Mouse (Mus musculus): Measurements from ENCODE around the gene Rsl1d1. TPM values are rescaled to one million over a fixed set of nuclear protein-coding genes. Genes with fewer than 3 reads are reported as not detected.
A peak's percentile ranks its signal among the peaks of the same experiment; 100 is the strongest.
"Not testable (repeated sequence)": the region's sequence is repeated elsewhere in the genome, so short reads cannot be mapped to it uniquely, and the experiment has no call there.

The Rsl1d1 gene
- polyA plus RNA-seq, 1 experiment from 2014 or later, result 191 TPM

DNA sequence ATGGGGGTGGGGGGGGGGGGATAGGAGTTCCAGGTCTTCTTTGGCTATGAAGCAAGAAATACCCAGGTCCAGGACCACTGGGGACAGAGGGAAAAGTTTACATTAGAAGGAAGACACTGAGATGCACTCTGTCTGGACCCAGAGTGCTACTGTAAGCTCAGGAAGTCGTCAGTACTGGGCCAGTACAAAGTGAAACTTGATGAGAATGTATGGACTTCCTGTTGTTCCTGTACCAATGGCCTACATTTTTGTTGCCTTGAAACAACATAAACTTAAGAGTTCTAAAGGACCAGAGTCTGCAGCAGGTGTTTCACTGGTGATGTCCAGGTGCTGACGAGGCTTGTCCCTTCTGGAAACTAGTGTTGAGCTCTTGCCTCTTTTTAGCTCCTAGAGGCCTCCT, 25.7 kb downstream of the Rsl1d1 start:
- Histone ChIP-seq H3K9ac (no peak overlapping the region), H3K36me3 (no peaks in the 10 kb centered on the region), H3K9me3 (no peaks in the 10 kb centered on the region), H3K27ac (no peak overlapping the region), H3K4me1 (peaks cover 22% of the 10 kb centered on the region; the same call in 1 of the 2 replicates), H3K4me3 (no peak overlapping the region), H3K4me2 (replicated peaks) (peak overlapping the region; percentile 88), H3K27me3 (replicated peaks) (no peaks in the 10 kb centered on the region)
- ATAC-seq (ENCODE audit: low FRiP score, low read depth), result no peak
- 69% methylated on average over 2 of the region's 2 CpGs for WGBS

DNA sequence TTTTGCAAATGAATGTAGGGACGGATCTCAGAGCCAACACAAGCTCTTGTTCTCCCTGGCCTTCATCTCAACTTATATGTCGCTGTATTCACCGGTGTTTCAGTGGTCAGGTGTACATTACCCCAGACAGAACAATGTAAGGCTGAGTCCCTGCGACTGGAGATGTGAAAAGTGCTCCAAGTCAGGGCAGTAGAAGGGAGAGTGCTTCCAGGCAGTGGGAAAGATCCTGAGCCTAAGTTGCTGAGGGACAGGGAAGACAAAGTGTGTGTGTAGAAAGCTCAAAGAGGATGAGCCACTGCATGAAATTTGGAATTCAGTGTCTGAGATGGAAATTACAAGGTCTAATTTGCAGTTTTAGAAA, 26.3 kb downstream of the Rsl1d1 start:
- Histone ChIP-seq H3K9ac (peak overlapping the region; percentile 88; the same call in 1 of the 2 replicates), H3K27me3 (replicated peaks) (no peaks in the 10 kb centered on the region), H3K36me3 (no peaks in the 10 kb centered on the region), H3K9me3 (no peaks in the 10 kb centered on the region), H3K4me1 (peaks cover 22% of the 10 kb centered on the region; the same call in 1 of the 2 replicates), H3K27ac (no peak overlapping the region), H3K4me3 (peak overlapping the region; percentile 86), H3K4me2 (replicated peaks) (peak overlapping the region; percentile 88)
- WGBS, result 7% methylated on average over 4 of the region's 4 CpGs
- peak; percentile 0; the same call in 1 of the 2 replicates for ATAC-seq (ENCODE audit: low FRiP score, low read depth)

DNA sequence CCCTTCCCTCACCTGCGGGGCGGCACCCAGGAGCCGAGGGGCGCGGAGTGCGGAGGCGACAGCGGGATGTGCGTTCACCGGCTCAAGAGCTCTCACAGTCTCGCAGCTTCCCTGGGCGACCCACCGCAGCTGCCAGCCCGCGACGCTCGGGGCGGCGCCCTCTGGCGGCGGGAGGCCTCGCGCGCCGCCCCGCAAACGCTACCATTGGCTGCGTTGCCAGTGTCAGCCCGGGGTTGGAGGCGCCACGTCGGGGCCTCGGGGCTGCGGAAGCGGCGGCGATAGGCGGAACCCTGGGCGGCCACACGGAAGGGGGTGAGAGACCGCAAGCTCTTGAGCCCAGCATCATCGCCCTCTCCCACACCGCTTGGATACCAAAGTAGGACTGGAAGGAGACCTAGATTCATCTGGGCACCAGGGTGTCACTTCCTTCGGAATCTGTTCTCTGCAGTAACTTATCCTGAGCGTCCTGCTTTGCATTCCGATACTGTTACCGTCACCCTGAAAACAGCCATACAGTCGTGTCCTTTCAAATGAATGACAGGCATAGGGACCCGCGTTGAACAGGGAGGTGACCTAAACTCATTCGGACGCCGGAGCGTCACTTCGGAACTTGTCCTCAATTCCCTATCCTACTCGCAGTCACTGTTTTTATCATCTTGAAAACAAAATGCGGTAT, 26.8 kb downstream of the Rsl1d1 start, which contains the start of gene Zc3h7a:
Gene Zc3h7a, minus strand, starts transcription at position 186 of the 676 bp plus-strand sequence.
- under 1% methylated on average over 57 of the region's 57 CpGs for WGBS
- Histone ChIP-seq H3K9ac (peak within 1 kb of the TSS; percentile 88), H3K4me3 (peak within 1 kb of the TSS; percentile 86), H3K4me1 (peaks cover 22% of the 10 kb centered on the region; the same call in 1 of the 2 replicates), H3K27ac (peak within 1 kb of the TSS; percentile 77), H3K27me3 (replicated peaks) (no peaks in the 10 kb centered on the region), H3K9me3 (no peaks in the 10 kb centered on the region), H3K36me3 (no peaks in the 10 kb centered on the region), H3K4me2 (replicated peaks) (peak within 1 kb of the TSS; percentile 88)
- peak; percentile 94 for ATAC-seq (ENCODE audit: low FRiP score, low read depth)

DNA sequence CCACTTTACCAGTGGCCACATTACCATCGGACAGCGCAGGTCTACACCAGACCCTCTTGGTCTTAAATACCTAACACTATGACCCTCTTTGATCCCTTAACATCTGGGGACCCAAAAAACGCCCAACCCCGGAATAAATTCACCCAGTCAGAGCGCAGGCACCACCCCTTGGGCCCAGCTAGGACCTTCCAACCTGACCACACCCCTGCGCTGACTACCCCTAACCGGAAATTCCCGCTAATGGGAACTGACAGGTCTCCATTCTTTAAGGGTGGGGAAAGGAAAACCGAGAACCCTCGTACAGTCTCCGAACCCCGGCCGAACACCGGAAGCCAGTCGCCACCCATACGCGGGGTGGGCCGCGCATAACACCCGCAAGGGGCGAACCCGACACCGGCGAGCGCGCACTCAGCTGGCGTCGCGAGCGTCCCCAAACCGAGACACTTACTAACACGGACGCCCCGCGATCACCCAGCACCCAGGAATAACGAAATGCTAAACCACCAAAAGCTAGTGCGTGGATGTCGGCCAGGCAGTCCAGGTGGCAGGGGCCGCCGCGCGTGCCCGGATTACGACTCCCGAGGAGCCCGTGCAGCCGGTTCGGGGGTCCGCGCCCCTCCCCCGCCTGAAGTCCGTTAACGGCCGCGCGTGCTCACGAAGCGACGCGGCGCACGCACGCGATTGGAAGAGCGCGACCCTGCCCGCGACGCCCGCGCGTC, 27.5 kb downstream of the Rsl1d1 start:
- Histone ChIP-seq H3K4me1 (peaks cover 22% of the 10 kb centered on the region; the same call in 1 of the 2 replicates), H3K4me3 (peak overlapping the region; percentile 86), H3K9ac (peak overlapping the region; percentile 88), H3K27me3 (replicated peaks) (no peaks in the 10 kb centered on the region), H3K4me2 (replicated peaks) (peak overlapping the region; percentile 88), H3K36me3 (no peaks in the 10 kb centered on the region), H3K9me3 (no peaks in the 10 kb centered on the region), H3K27ac (peak overlapping the region; percentile 77)
- under 1% methylated on average over 72 of the region's 72 CpGs for WGBS
- ATAC-seq (ENCODE audit: low FRiP score, low read depth), result peak; percentile 64

DNA sequence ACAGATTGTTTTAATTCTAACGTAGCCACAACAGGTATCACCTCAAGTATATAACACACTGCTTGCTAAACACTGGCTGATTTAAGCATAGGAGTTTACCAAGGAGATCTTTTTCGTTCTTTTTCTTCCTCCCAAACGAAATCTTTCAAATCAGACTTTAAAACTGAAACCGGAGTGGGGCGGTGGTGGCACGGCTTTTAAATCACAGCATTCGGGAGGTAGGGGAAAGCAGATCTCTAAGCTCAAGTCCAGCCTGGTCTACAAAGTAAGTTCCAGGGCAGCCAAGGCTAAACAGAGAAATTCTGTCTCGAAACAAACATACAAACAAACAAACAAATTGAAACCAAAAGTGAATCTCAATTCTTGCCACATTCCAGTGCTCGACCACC, 28.0 kb downstream of the Rsl1d1 start:
- Histone ChIP-seq H3K9ac (peak overlapping the region; percentile 88), H3K4me1 (peaks cover 22% of the 10 kb centered on the region; the same call in 1 of the 2 replicates), H3K36me3 (no peaks in the 10 kb centered on the region), H3K27me3 (replicated peaks) (no peaks in the 10 kb centered on the region), H3K4me3 (peak overlapping the region; percentile 86), H3K4me2 (replicated peaks) (peak overlapping the region; percentile 88), H3K27ac (no peak overlapping the region), H3K9me3 (no peaks in the 10 kb centered on the region)
- 14% methylated on average over 9 of the region's 9 CpGs for WGBS
- no peak for ATAC-seq (ENCODE audit: low FRiP score, low read depth)

DNA sequence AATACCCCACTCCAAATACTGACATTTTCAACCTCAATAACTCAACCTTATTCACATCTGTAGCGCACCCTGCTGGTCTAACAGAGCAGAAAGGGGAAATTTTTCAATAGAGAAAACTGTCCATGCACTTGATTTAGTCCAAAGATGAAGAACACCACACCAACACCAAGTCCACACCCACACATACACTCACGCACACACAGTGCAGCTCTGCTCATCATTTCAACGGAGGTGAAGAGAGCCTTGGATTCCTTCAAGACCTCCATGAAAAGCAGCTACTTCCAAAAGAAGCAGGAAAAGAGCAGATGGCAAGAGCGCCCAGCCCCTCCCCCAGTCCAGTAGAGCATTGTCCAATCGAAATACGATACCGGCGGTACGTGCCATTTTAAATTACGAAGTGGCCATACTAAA, 28.5 kb downstream of the Rsl1d1 start:
- Histone ChIP-seq H3K27me3 (replicated peaks) (no peaks in the 10 kb centered on the region), H3K4me1 (peaks cover 22% of the 10 kb centered on the region; the same call in 1 of the 2 replicates), H3K4me3 (peak overlapping the region; percentile 86), H3K27ac (no peak overlapping the region), H3K9ac (peak overlapping the region; percentile 88; the same call in 1 of the 2 replicates), H3K9me3 (no peaks in the 10 kb centered on the region), H3K36me3 (no peaks in the 10 kb centered on the region), H3K4me2 (replicated peaks) (peak overlapping the region; percentile 88)
- whole genome bisulfite sequencing, result 11% methylated on average over 10 of the region's 10 CpGs
- ATAC-seq (ENCODE audit: low FRiP score, low read depth), result no peak

DNA sequence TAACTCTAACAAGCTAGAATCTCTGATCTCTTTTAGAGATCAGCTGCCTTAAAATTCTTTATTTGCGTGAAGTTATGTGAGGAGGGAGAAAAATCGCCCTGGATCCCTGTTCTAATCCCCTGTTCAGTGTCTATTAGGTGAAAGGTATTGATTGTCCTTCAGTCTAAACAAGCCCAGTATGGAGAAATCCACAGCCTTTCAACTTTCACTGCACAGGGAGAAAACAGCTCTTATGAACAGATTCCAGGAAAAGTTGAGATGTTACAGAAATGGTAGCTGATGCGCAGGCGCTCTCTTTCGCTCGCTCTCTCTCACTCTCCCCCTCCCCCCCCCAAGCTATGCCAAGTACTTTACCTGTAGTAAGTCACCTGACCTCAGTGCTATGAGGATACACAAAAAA, 31.5 kb downstream of the Rsl1d1 start:
- no peaks in the 10 kb centered on the region for H3K27me3 ChIP-seq (replicated peaks)

DNA sequence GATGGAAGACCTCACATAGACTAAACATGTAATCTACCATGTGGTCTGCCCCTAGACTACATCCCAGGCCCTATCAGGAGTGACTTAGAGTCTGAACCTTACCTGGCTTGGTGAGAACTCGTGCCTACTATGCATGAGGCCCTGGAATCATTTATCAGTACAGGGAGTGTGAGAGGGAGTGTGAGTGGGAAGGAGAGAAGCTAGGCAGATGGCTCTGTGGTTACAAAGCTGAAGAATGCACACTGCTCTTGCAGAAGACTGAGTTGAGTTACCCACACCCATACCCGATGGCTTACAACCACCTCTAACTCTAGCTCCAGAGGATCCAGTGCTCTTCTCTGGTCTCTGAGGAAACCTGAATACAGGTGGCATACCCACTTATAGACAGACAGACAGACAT, 36.7 kb downstream of the Rsl1d1 start:
- Histone ChIP-seq H3K9me3 (no peaks in the 10 kb centered on the region), H3K4me1 (no peaks in the 10 kb centered on the region), H3K36me3 (peaks cover 15% of the 10 kb centered on the region), H3K4me3 (no peak overlapping the region), H3K9ac (no peak overlapping the region), H3K27ac (no peak overlapping the region), H3K4me2 (replicated peaks) (no peak overlapping the region), H3K27me3 (replicated peaks) (no peaks in the 10 kb centered on the region)
- WGBS, result 94% methylated on average over 2 of the region's 2 CpGs
- ATAC-seq (ENCODE audit: low FRiP score, low read depth), result no peak

More for the DNA sequence above, 31.5 kb downstream of the Rsl1d1 start:
- H3K4me2 ChIP-seq (replicated peaks), result no peak overlapping the region
- 94% methylated on average over 6 of the region's 6 CpGs for WGBS
- H3K27ac ChIP-seq, result no peak overlapping the region
- no peaks in the 10 kb centered on the region for H3K9me3 ChIP-seq
- no peak overlapping the region for H3K9ac ChIP-seq
- no peaks in the 10 kb centered on the region for H3K36me3 ChIP-seq
- ATAC-seq (ENCODE audit: low FRiP score, low read depth), result no peak
- no peak overlapping the region for H3K4me3 ChIP-seq
- H3K4me1 ChIP-seq, result peaks cover 19% of the 10 kb centered on the region; the same call in 1 of the 2 replicates

DNA sequence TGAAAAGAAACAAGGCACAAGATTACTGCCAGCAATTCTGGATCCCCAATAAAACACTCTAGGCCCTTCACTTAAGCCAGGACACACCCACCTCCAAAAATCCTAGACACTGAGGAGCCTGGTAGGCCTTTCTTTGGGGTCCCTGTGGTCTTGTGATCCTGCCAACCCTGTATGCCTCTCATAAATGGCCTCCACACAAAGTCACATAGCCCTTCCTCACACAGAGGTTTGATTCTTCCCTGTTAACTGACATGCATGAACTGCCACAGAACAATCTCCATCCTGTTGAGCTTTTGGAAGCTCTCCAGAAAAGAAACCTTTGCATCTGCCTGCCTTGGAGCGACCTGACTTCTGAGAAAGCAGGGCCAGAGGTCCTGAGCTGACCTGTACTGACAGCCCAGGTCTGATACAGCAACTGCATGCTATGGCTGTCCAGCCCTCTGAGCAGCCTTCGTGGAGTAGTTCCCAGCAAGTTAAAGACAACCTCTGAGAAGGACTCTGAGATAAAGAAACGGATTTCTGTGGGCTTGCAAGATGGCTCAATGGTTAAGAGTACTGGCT, 38.4 kb downstream of the Rsl1d1 start:
- H3K9ac ChIP-seq, result no peak overlapping the region
- no peak for ATAC-seq (ENCODE audit: low FRiP score, low read depth)
- H3K9me3 ChIP-seq, result no peaks in the 10 kb centered on the region
- peaks cover 17% of the 10 kb centered on the region for H3K36me3 ChIP-seq
- H3K4me3 ChIP-seq, result no peak overlapping the region
- no peaks in the 10 kb centered on the region for H3K27me3 ChIP-seq (replicated peaks)
- H3K4me1 ChIP-seq, result no peaks in the 10 kb centered on the region
- H3K4me2 ChIP-seq (replicated peaks), result no peak overlapping the region
- WGBS, result 81% methylated on average over 3 of the region's 3 CpGs
- no peak overlapping the region for H3K27ac ChIP-seq

DNA sequence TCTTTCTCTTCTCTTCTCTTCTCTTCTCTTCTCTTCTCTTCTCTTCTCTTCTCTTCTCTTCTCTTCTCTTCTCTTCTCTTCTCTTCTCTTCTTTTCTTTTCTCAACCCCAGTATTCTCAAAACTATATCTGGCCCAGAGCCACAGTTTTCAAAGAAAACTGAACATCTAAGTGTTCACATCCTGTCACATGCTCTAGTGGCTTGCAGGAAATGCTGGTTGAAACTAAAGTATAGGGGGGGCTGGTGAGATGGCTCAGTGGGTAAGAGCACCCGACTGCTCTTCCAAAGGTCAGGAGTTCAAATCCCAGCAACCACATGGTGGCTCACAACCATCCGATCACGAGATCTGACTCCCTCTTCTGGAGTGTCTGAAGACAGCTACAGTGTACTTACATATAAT, 45.4 kb downstream of the Rsl1d1 start:
- not testable (repeated sequence) for H3K4me1 ChIP-seq; H3K9me3 ChIP-seq; ATAC-seq (ENCODE audit: low FRiP score, low read depth); H3K27me3 ChIP-seq (replicated peaks); H3K27ac ChIP-seq; H3K9ac ChIP-seq; H3K4me2 ChIP-seq (replicated peaks); H3K4me3 ChIP-seq
- H3K36me3 ChIP-seq, result peaks cover 59% of the 10 kb centered on the region
- 75% methylated on average over 3 of the region's 3 CpGs for WGBS

DNA sequence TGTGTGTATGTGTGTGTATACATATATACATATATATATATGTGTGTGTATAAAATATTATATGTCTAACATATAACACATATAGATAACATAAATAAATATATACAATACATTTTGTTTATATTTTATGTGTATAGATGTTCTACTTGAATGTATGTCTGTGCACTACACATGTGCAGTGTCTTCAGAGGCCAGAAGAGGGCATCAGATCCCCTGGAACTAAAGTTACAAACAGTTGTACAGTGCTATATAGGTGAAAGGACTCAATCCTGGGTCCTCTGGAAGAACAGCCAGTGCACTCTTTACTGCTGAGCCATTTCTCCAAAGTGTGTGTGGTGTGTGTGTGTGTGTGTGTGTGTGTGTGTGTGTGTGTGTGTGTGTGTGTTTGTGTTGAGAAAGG, 48.6 kb downstream of the Rsl1d1 start:
- no peak overlapping the region for H3K27ac ChIP-seq
- no peak overlapping the region for H3K9ac ChIP-seq
- H3K9me3 ChIP-seq, result peaks cover 8% of the 10 kb centered on the region; the same call in 1 of the 2 replicates
- no peak for ATAC-seq (ENCODE audit: low FRiP score, low read depth)
- peaks cover 54% of the 10 kb centered on the region for H3K36me3 ChIP-seq
- H3K4me3 ChIP-seq, result no peak overlapping the region
- H3K4me1 ChIP-seq, result no peaks in the 10 kb centered on the region
- H3K27me3 ChIP-seq (replicated peaks), result no peaks in the 10 kb centered on the region
- no peak overlapping the region for H3K4me2 ChIP-seq (replicated peaks)

DNA sequence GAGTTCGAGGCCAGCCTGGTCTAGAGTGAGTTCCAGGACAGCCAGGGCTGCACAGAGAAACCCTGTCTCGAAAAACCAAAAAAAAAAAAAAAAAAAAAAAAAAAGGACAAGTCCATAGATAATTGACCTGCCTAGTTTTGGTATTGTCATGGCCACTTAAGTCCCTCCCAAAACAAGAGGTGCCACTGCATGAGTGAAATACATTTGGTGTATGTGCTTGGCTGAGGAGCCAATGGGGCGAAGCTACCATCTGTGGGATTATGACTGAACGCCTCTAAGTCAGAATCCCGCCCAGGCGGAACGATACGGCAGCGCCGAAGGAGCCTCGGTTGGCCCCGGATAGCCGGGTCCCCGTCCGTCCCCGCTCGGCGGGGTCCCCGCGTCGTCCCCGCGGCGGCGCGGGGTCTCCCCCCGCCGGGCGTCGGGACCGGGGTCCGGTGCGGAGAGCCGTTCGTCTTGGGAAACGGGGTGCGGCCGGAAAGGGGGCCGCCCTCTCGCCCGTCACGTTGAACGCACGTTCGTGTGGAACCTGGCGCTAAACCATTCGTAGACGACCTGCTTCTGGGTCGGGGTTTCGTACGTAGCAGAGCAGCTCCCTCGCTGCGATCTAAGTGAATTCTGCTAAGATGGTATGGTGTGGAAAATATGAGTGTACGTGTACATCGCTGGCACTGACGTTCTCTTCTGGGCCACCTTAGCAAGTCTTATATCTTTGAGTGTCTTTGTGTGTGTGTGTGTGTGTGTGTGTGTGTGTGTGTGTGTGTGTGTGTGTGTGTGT, 59.2 kb downstream of the Rsl1d1 start:
- H3K9me3 ChIP-seq; H3K9ac ChIP-seq; ATAC-seq (ENCODE audit: low FRiP score, low read depth); H3K27me3 ChIP-seq (replicated peaks); H3K27ac ChIP-seq; H3K4me3 ChIP-seq; H3K4me1 ChIP-seq; H3K4me2 ChIP-seq (replicated peaks): not testable (repeated sequence)
- WGBS, result 14% methylated on average over 56 of the region's 56 CpGs
- H3K36me3 ChIP-seq, result peaks cover 48% of the 10 kb centered on the region

Data from neural tube, embryonic 12.5 days (tissue).